Mouse (Mus musculus): ENCODE results near the gene Gpx5. TPM values are rescaled to one million over a fixed set of nuclear protein-coding genes. Genes with fewer than 3 reads are reported as not detected.
"Not testable (repeated sequence)": the region's sequence is repeated elsewhere in the genome, so short reads cannot be mapped to it uniquely, and the experiment has no call there.

Gene Gpx5
- polyA plus RNA-seq, 1 experiment, result not detected

DNA sequence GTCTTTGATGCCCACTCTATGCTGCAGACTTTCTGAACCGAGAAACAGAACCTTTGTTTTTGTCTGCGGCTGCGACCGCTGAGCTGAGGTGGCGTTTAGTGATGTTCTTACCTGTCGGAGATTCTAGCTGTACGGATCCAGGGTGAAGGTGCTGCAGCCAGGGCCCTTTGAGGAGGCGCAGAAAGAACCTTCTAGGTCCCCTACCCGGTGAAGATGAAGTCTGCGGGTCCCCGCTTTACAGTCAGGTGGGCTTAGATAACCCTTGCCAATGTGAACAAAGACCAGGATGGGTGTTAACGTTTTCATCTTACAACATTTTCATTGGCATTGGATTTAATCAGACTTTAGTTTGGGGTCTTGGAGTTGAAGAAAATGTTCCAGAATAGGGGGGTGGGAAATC lies 39.0 kb downstream of the Gpx5 start:
- peak overlapping the region; percentile 58 for H3K4me3 ChIP-seq (replicated peaks; ENCODE audit: insufficient read depth, low read depth, low read length)
- WGBS, result 2% methylated on average over 12 of the region's 12 CpGs
- no peaks in the 10 kb centered on the region for H3K27me3 ChIP-seq (ENCODE audit: control insufficient read depth, insufficient read depth, low read length)
- TF ChIP-seq CTCF (IDR thresholded peaks at IDR 0.05; ENCODE audit: borderline replicate concordance, insufficient read depth, low read depth, low read length), result no peak
- TF ChIP-seq POLR2A (IDR thresholded peaks at IDR 0.05; ENCODE audit: borderline replicate concordance, insufficient read depth, low read length), result no peak
- no peaks in the 10 kb centered on the region; the same call in 1 of the 2 replicates for H3K4me1 ChIP-seq (ENCODE audit: control insufficient read depth, insufficient read depth, low read length)
- H3K27ac ChIP-seq (ENCODE audit: insufficient read depth, low read length), result no peak overlapping the region
- DNase-seq, result peak; percentile 24 to 38

DNA sequence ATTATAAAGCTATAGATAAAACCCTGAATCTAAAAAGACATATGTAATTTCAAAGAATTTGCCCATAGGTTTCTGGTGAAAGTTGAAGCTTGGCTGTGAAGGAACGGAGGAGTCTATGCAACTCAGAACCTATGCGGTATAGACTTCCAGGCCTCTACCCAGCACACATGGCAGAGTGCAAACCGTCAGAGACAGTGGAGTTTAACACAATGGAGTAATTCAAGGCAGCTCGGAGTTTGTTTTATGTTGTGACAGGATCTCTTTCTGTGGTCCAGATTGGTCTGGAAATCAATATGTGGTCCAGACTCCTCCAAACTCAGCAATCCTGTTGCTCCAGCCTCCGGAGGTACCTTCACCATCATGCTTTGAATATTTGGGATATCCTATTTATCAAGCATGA lies 39.5 kb downstream of the Gpx5 start:
- no peaks in the 10 kb centered on the region for H3K27me3 ChIP-seq (ENCODE audit: control insufficient read depth, insufficient read depth, low read length)
- H3K4me3 ChIP-seq (replicated peaks; ENCODE audit: insufficient read depth, low read depth, low read length), result peak overlapping the region; percentile 26
- no peaks in the 10 kb centered on the region; the same call in 1 of the 2 replicates for H3K4me1 ChIP-seq (ENCODE audit: control insufficient read depth, insufficient read depth, low read length)
- TF ChIP-seq CTCF (IDR thresholded peaks at IDR 0.05; ENCODE audit: borderline replicate concordance, insufficient read depth, low read depth, low read length) (no peak), POLR2A (IDR thresholded peaks at IDR 0.05; ENCODE audit: borderline replicate concordance, insufficient read depth, low read length) (no peak)
- H3K27ac ChIP-seq (ENCODE audit: insufficient read depth, low read length), result no peak overlapping the region
- 46% methylated on average over 5 of the region's 5 CpGs for WGBS
- DNase-seq, result no peak

DNA sequence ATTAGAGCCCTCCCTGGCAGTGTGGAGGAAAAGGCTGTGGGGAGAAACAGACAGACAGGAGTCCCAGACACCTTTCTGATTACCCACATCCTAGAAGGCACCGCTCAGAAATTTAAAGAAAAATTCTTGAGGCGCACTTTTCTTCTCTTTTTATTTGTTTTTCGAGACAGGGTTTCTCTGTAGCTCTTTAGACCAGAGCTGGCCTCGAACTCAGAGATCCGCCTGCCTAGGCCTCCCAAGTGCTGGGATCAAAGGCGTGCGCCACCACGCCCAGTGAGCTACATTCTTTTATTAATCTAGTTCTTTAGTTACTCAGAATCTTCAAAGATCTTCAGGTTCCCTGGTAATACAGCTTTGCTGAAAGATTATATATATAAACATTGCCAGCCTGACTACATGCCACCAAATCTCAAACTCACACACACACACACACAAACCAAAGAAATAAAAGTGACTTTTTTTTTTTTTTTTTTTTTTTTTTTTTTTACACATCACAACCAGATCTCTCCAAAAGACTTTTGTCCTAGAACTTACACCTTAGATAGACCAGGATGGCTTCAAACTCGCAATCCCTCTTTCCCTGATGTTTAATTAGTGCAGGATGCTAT lies 42.4 kb downstream of the Gpx5 start:
- Histone ChIP-seq H3K27ac (ENCODE audit: insufficient read depth, low read length) (no peak overlapping the region), H3K4me3 (replicated peaks; ENCODE audit: insufficient read depth, low read depth, low read length) (no peak overlapping the region), H3K4me1 (ENCODE audit: control insufficient read depth, insufficient read depth, low read length) (no peaks in the 10 kb centered on the region; the same call in 1 of the 2 replicates), H3K27me3 (ENCODE audit: control insufficient read depth, insufficient read depth, low read length) (no peaks in the 10 kb centered on the region)
- no peak for DNase-seq
- TF ChIP-seq CTCF (IDR thresholded peaks at IDR 0.05; ENCODE audit: borderline replicate concordance, insufficient read depth, low read depth, low read length) (no peak), POLR2A (IDR thresholded peaks at IDR 0.05; ENCODE audit: borderline replicate concordance, insufficient read depth, low read length) (no peak)
- WGBS, result 70% methylated on average over 9 of the region's 9 CpGs

DNA sequence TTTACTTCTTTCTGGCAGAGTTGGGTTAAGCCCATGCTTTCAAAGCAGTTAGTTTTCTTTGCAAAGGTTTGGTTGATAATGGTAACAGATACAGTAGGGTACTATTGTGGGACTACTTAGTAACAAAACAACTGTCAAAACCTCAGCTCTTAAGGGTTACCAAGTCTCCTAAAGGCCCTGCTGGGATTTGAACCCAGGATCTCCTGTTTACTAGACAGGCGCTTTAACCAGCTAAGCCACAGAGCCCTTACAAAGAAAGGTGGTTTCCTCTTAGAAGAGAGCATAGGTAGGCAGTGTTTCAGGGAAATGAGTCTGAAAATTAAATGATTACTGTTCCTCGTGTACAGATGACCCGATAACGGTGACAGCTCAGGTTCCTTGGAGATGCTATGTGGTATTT lies 43.5 kb downstream of the Gpx5 start:
- WGBS, result 37% methylated on average over 4 of the region's 4 CpGs
- no peak for DNase-seq
- no peak for TF ChIP-seq POLR2A (IDR thresholded peaks at IDR 0.05; ENCODE audit: borderline replicate concordance, insufficient read depth, low read length)
- no peak for TF ChIP-seq CTCF (IDR thresholded peaks at IDR 0.05; ENCODE audit: borderline replicate concordance, insufficient read depth, low read depth, low read length)
- H3K27me3 ChIP-seq (ENCODE audit: control insufficient read depth, insufficient read depth, low read length), result no peaks in the 10 kb centered on the region
- no peak overlapping the region for H3K27ac ChIP-seq (ENCODE audit: insufficient read depth, low read length)
- H3K4me1 ChIP-seq (ENCODE audit: control insufficient read depth, insufficient read depth, low read length), result no peaks in the 10 kb centered on the region; the same call in 1 of the 2 replicates
- no peak overlapping the region for H3K4me3 ChIP-seq (replicated peaks; ENCODE audit: insufficient read depth, low read depth, low read length)

DNA sequence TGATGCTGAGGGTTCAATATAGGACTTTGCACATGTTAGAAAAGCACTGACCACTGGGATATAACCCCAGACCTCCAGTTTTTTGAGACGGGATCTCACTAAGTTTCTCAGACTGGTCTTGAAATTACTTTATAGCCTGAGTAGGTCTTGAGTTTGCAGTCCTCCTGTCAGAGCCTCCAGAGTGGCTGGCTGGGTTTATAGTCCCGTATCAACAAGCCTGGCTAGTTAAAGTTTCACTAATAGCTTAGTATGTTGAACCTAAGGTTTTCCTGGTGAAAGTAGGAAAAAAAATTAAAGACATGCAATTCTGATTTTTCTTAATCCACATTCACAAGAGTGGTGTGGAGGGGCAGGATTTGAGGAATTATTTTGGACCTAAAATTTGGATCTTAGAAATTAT lies 46.3 kb downstream of the Gpx5 start:
- 86% methylated on average over 2 of the region's 2 CpGs for WGBS
- Histone ChIP-seq H3K27ac (ENCODE audit: insufficient read depth, low read length) (no peak overlapping the region), H3K4me3 (replicated peaks; ENCODE audit: insufficient read depth, low read depth, low read length) (no peak overlapping the region), H3K4me1 (ENCODE audit: control insufficient read depth, insufficient read depth, low read length) (no peaks in the 10 kb centered on the region), H3K27me3 (ENCODE audit: control insufficient read depth, insufficient read depth, low read length) (no peaks in the 10 kb centered on the region)
- DNase-seq, result no peak
- no peak for TF ChIP-seq CTCF (IDR thresholded peaks at IDR 0.05; ENCODE audit: borderline replicate concordance, insufficient read depth, low read depth, low read length)
- TF ChIP-seq POLR2A (IDR thresholded peaks at IDR 0.05; ENCODE audit: borderline replicate concordance, insufficient read depth, low read length), result no peak

DNA sequence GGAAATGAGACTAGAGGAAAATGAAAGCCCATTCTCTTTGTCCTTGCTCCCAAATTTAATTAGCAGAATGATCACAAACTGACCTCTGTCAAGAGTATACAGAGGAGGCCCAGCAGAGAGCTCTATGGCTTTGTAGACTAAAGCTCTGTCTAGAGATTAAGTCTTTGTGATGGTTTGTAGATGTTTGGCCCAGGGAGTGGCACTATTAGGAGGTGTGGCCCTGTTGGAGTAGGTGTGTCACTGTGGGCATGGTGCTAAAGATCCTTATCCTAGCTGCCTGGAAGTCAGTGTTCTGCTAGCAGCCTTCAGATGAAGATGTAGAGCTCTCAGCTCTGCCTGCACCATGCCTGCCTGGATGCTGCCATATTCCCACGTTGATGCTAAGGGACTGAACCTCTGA lies 47.6 kb downstream of the Gpx5 start:
- DNase-seq; H3K27ac ChIP-seq (ENCODE audit: insufficient read depth, low read length); H3K27me3 ChIP-seq (ENCODE audit: control insufficient read depth, insufficient read depth, low read length); H3K4me3 ChIP-seq (replicated peaks; ENCODE audit: insufficient read depth, low read depth, low read length); H3K4me1 ChIP-seq (ENCODE audit: control insufficient read depth, insufficient read depth, low read length): not testable (repeated sequence)
- WGBS, result 40% methylated on average over 1 of the region's 1 CpGs

DNA sequence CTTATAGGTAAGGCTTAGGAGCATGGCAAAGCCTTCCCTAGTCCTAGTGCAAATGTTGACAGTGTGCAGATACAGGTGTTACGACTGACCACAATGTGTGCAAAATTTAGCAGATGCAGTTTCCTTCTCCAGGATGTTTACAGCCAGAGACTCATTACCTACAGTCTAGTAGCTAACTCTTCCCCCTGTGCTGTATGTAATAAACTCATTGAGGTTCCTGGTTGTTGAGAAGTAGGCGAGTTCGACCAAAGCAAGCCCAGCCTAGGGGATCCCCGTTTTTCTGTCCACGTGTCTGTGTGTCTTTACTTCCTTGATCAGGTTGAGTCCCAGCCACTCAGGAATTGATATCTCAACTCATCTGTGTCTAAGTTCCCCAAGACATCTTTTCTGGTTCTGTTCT lies 48.4 kb downstream of the Gpx5 start:
- H3K27ac ChIP-seq (ENCODE audit: insufficient read depth, low read length), result no peak overlapping the region
- H3K4me1 ChIP-seq (ENCODE audit: control insufficient read depth, insufficient read depth, low read length), result no peaks in the 10 kb centered on the region
- no peak for DNase-seq
- H3K27me3 ChIP-seq (ENCODE audit: control insufficient read depth, insufficient read depth, low read length), result no peaks in the 10 kb centered on the region
- no peak for TF ChIP-seq POLR2A (IDR thresholded peaks at IDR 0.05; ENCODE audit: borderline replicate concordance, insufficient read depth, low read length)
- no peak for TF ChIP-seq CTCF (IDR thresholded peaks at IDR 0.05; ENCODE audit: borderline replicate concordance, insufficient read depth, low read depth, low read length)
- WGBS, result 92% methylated on average over 5 of the region's 5 CpGs
- no peak overlapping the region for H3K4me3 ChIP-seq (replicated peaks; ENCODE audit: insufficient read depth, low read depth, low read length)

DNA sequence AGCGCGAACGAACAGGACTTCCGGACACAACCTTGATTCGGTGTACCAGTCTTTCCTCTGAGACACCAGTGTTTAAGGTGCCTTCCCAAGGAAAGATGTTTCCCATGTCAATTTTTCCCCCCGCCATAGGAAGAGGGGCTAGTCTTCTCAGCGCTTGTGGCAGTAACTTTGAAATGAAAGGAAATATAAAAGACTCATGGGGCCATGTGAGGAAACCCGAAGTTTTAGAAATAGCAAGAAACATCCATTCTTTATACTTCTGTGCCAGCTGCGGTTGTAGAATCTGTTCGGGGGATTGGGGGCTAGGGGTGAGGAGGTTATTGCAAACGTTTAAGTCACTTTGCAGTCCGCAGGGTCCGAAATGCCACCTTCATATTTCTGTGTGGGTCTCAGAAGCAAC lies 49.3 kb downstream of the Gpx5 start:
- WGBS, result 31% methylated on average over 13 of the region's 13 CpGs
- TF ChIP-seq POLR2A (IDR thresholded peaks at IDR 0.05; ENCODE audit: borderline replicate concordance, insufficient read depth, low read length) (no peak), CTCF (IDR thresholded peaks at IDR 0.05; ENCODE audit: borderline replicate concordance, insufficient read depth, low read depth, low read length) (no peak)
- Histone ChIP-seq H3K4me1 (ENCODE audit: control insufficient read depth, insufficient read depth, low read length) (no peaks in the 10 kb centered on the region), H3K4me3 (replicated peaks; ENCODE audit: insufficient read depth, low read depth, low read length) (no peak overlapping the region), H3K27ac (ENCODE audit: insufficient read depth, low read length) (no peak overlapping the region), H3K27me3 (ENCODE audit: control insufficient read depth, insufficient read depth, low read length) (no peaks in the 10 kb centered on the region)
- DNase-seq, result no peak
